Mouse (Mus musculus): ENCODE results near the gene Ccr1l1. TPM values are rescaled to one million over a fixed set of nuclear protein-coding genes. Genes with fewer than 3 reads are reported as not detected.

The Ccr1l1 gene
- 0.12 TPM in 1 of 2 replicates, not detected in the other for polyA plus RNA-seq (2016; fragmentation: Nextera tagmentation; extraction: Ambion mirVana)

- H3K36me3 ChIP-seq: no peaks in the 10 kb centered on the region
- no peak within 1 kb of the TSS for H3K4me3 ChIP-seq
- no peak for DNase-seq (ENCODE audit: low spot score)
- no peak within 1 kb of the TSS for H3K27ac ChIP-seq
- H3K4me1 ChIP-seq: no peaks in the 10 kb centered on the region
- WGBS: 71% methylated on average over 1 of the region's 1 CpGs
- H3K27me3 ChIP-seq (ENCODE audit: insufficient read depth, poor library complexity, severe bottlenecking): no peaks in the 10 kb centered on the region
- no peaks in the 10 kb centered on the region for H3K9me3 ChIP-seq
Observed at GRCm38 (mm10) chr9:123978308-123978707, at the start of gene Ccr1l1. Ccr1l1 (minus strand) TSS chr9:123978408.

GRCm38 (mm10) chr9:124021672-124022071 lies 43.5 kb upstream of the Ccr1l1 start, which contains the start of gene Ccr3:
Ccr3 (plus strand) TSS chr9:124021972.
- H3K27me3 ChIP-seq (ENCODE audit: insufficient read depth, poor library complexity, severe bottlenecking): no peaks in the 10 kb centered on the region
- H3K9me3 ChIP-seq: no peaks in the 10 kb centered on the region
- H3K4me1 ChIP-seq: no peaks in the 10 kb centered on the region
- no peak within 1 kb of the TSS for H3K27ac ChIP-seq
- no peaks in the 10 kb centered on the region for H3K36me3 ChIP-seq
- no peak within 1 kb of the TSS for H3K4me3 ChIP-seq
- DNase-seq (ENCODE audit: low spot score): no peak
- 77% methylated on average over 1 of the region's 1 CpGs for WGBS

GRCm38 (mm10) chr9:124019887-124020286 lies 41.7 kb upstream of the Ccr1l1 start:
- Histone ChIP-seq H3K4me3 (no peak overlapping the region), H3K9me3 (no peaks in the 10 kb centered on the region), H3K27ac (no peak overlapping the region), H3K27me3 (ENCODE audit: insufficient read depth, poor library complexity, severe bottlenecking) (no peaks in the 10 kb centered on the region), H3K36me3 (no peaks in the 10 kb centered on the region), H3K4me1 (no peaks in the 10 kb centered on the region)
- WGBS: 69% methylated on average over 3 of the region's 3 CpGs
- DNase-seq (ENCODE audit: low spot score): no peak

- no peaks in the 10 kb centered on the region for H3K9me3 ChIP-seq
- WGBS: 58% methylated on average over 2 of the region's 2 CpGs
- no peaks in the 10 kb centered on the region for H3K36me3 ChIP-seq
- DNase-seq (ENCODE audit: low spot score): no peak
- no peak overlapping the region for H3K4me3 ChIP-seq
- H3K27me3 ChIP-seq (ENCODE audit: insufficient read depth, poor library complexity, severe bottlenecking): no peaks in the 10 kb centered on the region
- H3K4me1 ChIP-seq: no peaks in the 10 kb centered on the region
- H3K27ac ChIP-seq: no peak overlapping the region
Observed at GRCm38 (mm10) chr9:124016048-124016447, 37.8 kb upstream of the Ccr1l1 start.

- no peak for DNase-seq (ENCODE audit: low spot score)
- no peak overlapping the region for H3K27ac ChIP-seq
- no peak overlapping the region for H3K4me3 ChIP-seq
- H3K27me3 ChIP-seq (ENCODE audit: insufficient read depth, poor library complexity, severe bottlenecking): no peaks in the 10 kb centered on the region
- H3K9me3 ChIP-seq: no peaks in the 10 kb centered on the region
- 82% methylated on average over 2 of the region's 2 CpGs for WGBS
- H3K36me3 ChIP-seq: no peaks in the 10 kb centered on the region
- H3K4me1 ChIP-seq: no peaks in the 10 kb centered on the region
Observed at GRCm38 (mm10) chr9:124014985-124015652, 36.9 kb upstream of the Ccr1l1 start.

GRCm38 (mm10) chr9:124013270-124013669 lies 35.1 kb upstream of the Ccr1l1 start:
- Histone ChIP-seq H3K27ac (no peak overlapping the region), H3K27me3 (ENCODE audit: insufficient read depth, poor library complexity, severe bottlenecking) (no peaks in the 10 kb centered on the region), H3K36me3 (no peaks in the 10 kb centered on the region), H3K4me3 (no peak overlapping the region), H3K4me1 (no peaks in the 10 kb centered on the region), H3K9me3 (no peaks in the 10 kb centered on the region)
- 85% methylated on average over 3 of the region's 3 CpGs for WGBS
- DNase-seq (ENCODE audit: low spot score): no peak

GRCm38 (mm10) chr9:124012691-124013090 lies 34.5 kb upstream of the Ccr1l1 start:
- Histone ChIP-seq H3K36me3 (no peaks in the 10 kb centered on the region), H3K27me3 (ENCODE audit: insufficient read depth, poor library complexity, severe bottlenecking) (no peaks in the 10 kb centered on the region), H3K4me3 (no peak overlapping the region), H3K9me3 (no peaks in the 10 kb centered on the region), H3K4me1 (no peaks in the 10 kb centered on the region), H3K27ac (no peak overlapping the region)
- no peak for DNase-seq (ENCODE audit: low spot score)
- WGBS: 59% methylated on average over 2 of the region's 2 CpGs

GRCm38 (mm10) chr9:123999784-124000183 lies 21.6 kb upstream of the Ccr1l1 start:
- Histone ChIP-seq H3K9me3 (no peaks in the 10 kb centered on the region), H3K27ac (no peak overlapping the region), H3K27me3 (ENCODE audit: insufficient read depth, poor library complexity, severe bottlenecking) (no peaks in the 10 kb centered on the region), H3K4me1 (no peaks in the 10 kb centered on the region), H3K4me3 (no peak overlapping the region), H3K36me3 (no peaks in the 10 kb centered on the region)
- no peak for DNase-seq (ENCODE audit: low spot score)
- WGBS: 83% methylated on average over 2 of the region's 2 CpGs

GRCm38 (mm10) chr9:123997719-123998118 lies 19.5 kb upstream of the Ccr1l1 start:
- no peaks in the 10 kb centered on the region for H3K36me3 ChIP-seq
- H3K27me3 ChIP-seq (ENCODE audit: insufficient read depth, poor library complexity, severe bottlenecking): no peaks in the 10 kb centered on the region
- H3K27ac ChIP-seq: no peak overlapping the region
- 42% methylated on average over 3 of the region's 3 CpGs for WGBS
- H3K4me3 ChIP-seq: no peak overlapping the region
- DNase-seq (ENCODE audit: low spot score): no peak
- no peaks in the 10 kb centered on the region for H3K9me3 ChIP-seq
- H3K4me1 ChIP-seq: no peaks in the 10 kb centered on the region

- Histone ChIP-seq H3K27ac (no peak overlapping the region), H3K27me3 (ENCODE audit: insufficient read depth, poor library complexity, severe bottlenecking) (no peaks in the 10 kb centered on the region), H3K9me3 (no peaks in the 10 kb centered on the region), H3K4me3 (no peak overlapping the region), H3K4me1 (no peaks in the 10 kb centered on the region), H3K36me3 (no peaks in the 10 kb centered on the region)
- DNase-seq (ENCODE audit: low spot score): no peak
- WGBS: 28% methylated on average over 1 of the region's 1 CpGs
Observed at GRCm38 (mm10) chr9:123991312-123991906, 13.2 kb upstream of the Ccr1l1 start.

GRCm38 (mm10) chr9:123989671-123990070 lies 11.5 kb upstream of the Ccr1l1 start:
- no peaks in the 10 kb centered on the region for H3K27me3 ChIP-seq (ENCODE audit: insufficient read depth, poor library complexity, severe bottlenecking)
- DNase-seq (ENCODE audit: low spot score): no peak
- H3K27ac ChIP-seq: no peak overlapping the region
- WGBS: 63% methylated on average over 3 of the region's 3 CpGs
- H3K4me1 ChIP-seq: no peaks in the 10 kb centered on the region
- H3K4me3 ChIP-seq: no peak overlapping the region
- no peaks in the 10 kb centered on the region for H3K9me3 ChIP-seq
- no peaks in the 10 kb centered on the region for H3K36me3 ChIP-seq

GRCm38 (mm10) chr9:123986217-123986616 lies 8.0 kb upstream of the Ccr1l1 start:
- H3K27me3 ChIP-seq (ENCODE audit: insufficient read depth, poor library complexity, severe bottlenecking): no peaks in the 10 kb centered on the region
- DNase-seq (ENCODE audit: low spot score): no peak
- H3K4me3 ChIP-seq: no peak overlapping the region
- no peak overlapping the region for H3K27ac ChIP-seq
- no peaks in the 10 kb centered on the region for H3K4me1 ChIP-seq
- no peaks in the 10 kb centered on the region for H3K9me3 ChIP-seq
- no peaks in the 10 kb centered on the region for H3K36me3 ChIP-seq
- 73% methylated on average over 2 of the region's 2 CpGs for WGBS

- H3K9me3 ChIP-seq: no peaks in the 10 kb centered on the region
- H3K4me3 ChIP-seq: no peak overlapping the region
- no peak for DNase-seq (ENCODE audit: low spot score)
Observed at GRCm38 (mm10) chr9:123984943-123985342, 6.7 kb upstream of the Ccr1l1 start.

More at GRCm38 (mm10) chr9:123984943-123985342, 6.7 kb upstream of the Ccr1l1 start:
- H3K36me3 ChIP-seq: no peaks in the 10 kb centered on the region
- no peaks in the 10 kb centered on the region for H3K4me1 ChIP-seq
- H3K27me3 ChIP-seq (ENCODE audit: insufficient read depth, poor library complexity, severe bottlenecking): no peaks in the 10 kb centered on the region
- no peak overlapping the region for H3K27ac ChIP-seq
